ENCODE assay signal across 14 mouse cellular contexts in the genomic region with DNA sequence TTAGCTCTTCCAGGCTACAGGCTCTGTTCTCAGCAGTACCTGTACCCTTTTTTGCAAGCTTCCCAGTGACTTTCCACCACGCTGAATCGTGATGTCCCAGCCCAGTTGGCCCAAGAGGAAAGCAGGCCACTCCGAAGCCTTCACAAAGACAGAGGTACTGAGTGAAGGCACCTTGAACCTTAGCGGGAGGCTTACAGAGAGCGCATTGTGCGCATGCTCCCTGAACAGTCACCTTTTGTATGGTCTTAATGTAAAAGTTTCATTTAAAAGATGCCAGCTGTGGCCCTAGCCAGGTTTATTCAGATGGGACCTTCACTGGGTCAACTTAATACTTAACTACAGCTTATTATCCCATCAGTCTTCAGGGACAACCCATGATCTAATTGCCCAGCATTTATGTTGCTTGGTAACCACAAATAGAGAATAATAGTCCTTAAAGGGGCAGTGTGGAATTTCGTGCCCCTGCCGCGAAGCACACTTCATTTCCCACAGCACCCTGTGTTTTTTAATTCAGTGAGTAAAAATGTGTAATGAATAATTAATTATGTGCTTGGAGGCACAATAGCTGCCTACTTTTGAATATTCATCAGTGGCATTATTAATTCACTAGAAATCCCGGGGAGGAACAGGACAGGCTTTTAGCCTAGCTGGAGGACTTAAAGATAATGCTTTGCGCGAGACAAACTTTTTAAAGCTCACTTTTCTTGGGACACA.
DNase-seq lines count a peak whose midpoint lies in the region; ATAC-seq and TF ChIP-seq lines count a peak whose summit lies in the region.
"Had no signal": no experiment of that assay in that cellular context is flagged by ENCODE, and none has a peak within 500 bp of the region (broad histone marks: within the 10 kb centered on the region; RNA-seq: fewer than 3 reads in every experiment).

No protein-coding gene starts in this region.

- no peak overlapping the region for H3K27ac ChIP-seq in embryonic facial prominence, embryonic 14.5 days (replicated peaks; ENCODE audit: low read depth, low read length)
- peak overlapping the region; percentile 79 for H3K27ac ChIP-seq in hindbrain, embryonic 12.5 days
- H3K27ac ChIP-seq in midbrain, embryonic 15.5 days: peak overlapping the region; percentile 66; the same call in 1 of the 2 replicates
- H3K27ac ChIP-seq: heart, embryonic 10.5 days; limb, embryonic 15.5 days; lung, embryonic 15.5 days had no signal

- WGBS in embryonic facial prominence, embryonic 14.5 days: 75% methylated on average over 12 of the region's 12 CpGs
- 48% methylated on average over 12 of the region's 12 CpGs for WGBS in hindbrain, embryonic 12.5 days
- 45% methylated on average over 12 of the region's 12 CpGs for WGBS in midbrain, embryonic 15.5 days

- no peaks in the 10 kb centered on the region for H3K36me3 ChIP-seq in embryonic facial prominence, embryonic 14.5 days (ENCODE audit: control insufficient read depth, insufficient read depth, low read length)
- H3K36me3 ChIP-seq in hindbrain, embryonic 12.5 days: no peaks in the 10 kb centered on the region
- H3K36me3 ChIP-seq in midbrain, embryonic 15.5 days (replicated peaks): no peaks in the 10 kb centered on the region
- H3K36me3 ChIP-seq: heart, embryonic 10.5 days; limb, embryonic 15.5 days; lung, embryonic 15.5 days had no signal

- peak; percentile 96 for DNase-seq in brain, embryonic 14.5 days (ENCODE audit: low read depth)
- peak; percentile 55 for DNase-seq in embryonic facial prominence, embryonic 14.5 days (ENCODE audit: low spot score)
- no peak for DNase-seq in adrenal gland, postnatal 14 days
- no peak for DNase-seq in spleen, adult 18-20 months
- DNase-seq in gastrocnemius, adult 18-20 months (ENCODE audit: low spot score): no peak
- DNase-seq: cerebellum, postnatal 14 days; gastrocnemius, postnatal 10 days; thymus, postnatal 14 days had no signal

- H3K4me2 ChIP-seq in embryonic facial prominence, embryonic 14.5 days (ENCODE audit: low read depth, low read length): no peak overlapping the region
- H3K4me2 ChIP-seq in hindbrain, embryonic 12.5 days (replicated peaks): peak overlapping the region; percentile 31
- H3K4me2 ChIP-seq in midbrain, embryonic 15.5 days: peak overlapping the region; percentile 23; the same call in 1 of the 2 replicates
- H3K4me2 ChIP-seq: limb, embryonic 15.5 days; lung, embryonic 15.5 days had no signal

- peak; percentile 68; the same call in 1 of the 2 replicates for ATAC-seq in embryonic facial prominence, embryonic 14.5 days (ENCODE audit: low read depth)
- ATAC-seq in hindbrain, embryonic 12.5 days (ENCODE audit: low FRiP score): peak; percentile 88
- ATAC-seq in midbrain, embryonic 15.5 days (replicated peaks): peak; percentile 72

- TF ChIP-seq CTCF in brain, embryonic 14.5 days (IDR thresholded peaks at IDR 0.05; ENCODE audit: borderline replicate concordance, extremely low read depth, insufficient read depth, insufficient read length): no peak

- H3K9ac ChIP-seq in embryonic facial prominence, embryonic 14.5 days (ENCODE audit: low read depth, low read length): no peak overlapping the region
- H3K9ac ChIP-seq in hindbrain, embryonic 12.5 days: no peak overlapping the region
- H3K9ac ChIP-seq in midbrain, embryonic 15.5 days: no peak overlapping the region
- H3K9ac ChIP-seq: limb, embryonic 15.5 days; lung, embryonic 15.5 days had no signal

- H3K4me1 ChIP-seq in embryonic facial prominence, embryonic 14.5 days (ENCODE audit: control insufficient read depth, insufficient read depth, low read length): no peaks in the 10 kb centered on the region
- peaks cover 19% of the 10 kb centered on the region for H3K4me1 ChIP-seq in hindbrain, embryonic 12.5 days
- H3K4me1 ChIP-seq in midbrain, embryonic 15.5 days: peaks cover 15% of the 10 kb centered on the region
- H3K4me1 ChIP-seq: heart, embryonic 10.5 days; lung, embryonic 15.5 days had no signal

- H3K4me3 ChIP-seq in embryonic facial prominence, embryonic 14.5 days (ENCODE audit: low read depth, low read length): no peak overlapping the region
- no peak overlapping the region for H3K4me3 ChIP-seq in hindbrain, embryonic 12.5 days
- no peak overlapping the region for H3K4me3 ChIP-seq in midbrain, embryonic 15.5 days
- H3K4me3 ChIP-seq: heart, embryonic 10.5 days; limb, embryonic 15.5 days; lung, embryonic 15.5 days; megakaryocyte, embryonic 14.5 days had no signal

- H3K9me3 ChIP-seq in embryonic facial prominence, embryonic 14.5 days (ENCODE audit: control insufficient read depth, low read length): peaks cover 34% of the 10 kb centered on the region
- H3K9me3 ChIP-seq in hindbrain, embryonic 12.5 days (replicated peaks): peaks cover 27% of the 10 kb centered on the region
- H3K9me3 ChIP-seq in midbrain, embryonic 15.5 days: no peaks in the 10 kb centered on the region
- H3K9me3 ChIP-seq: lung, embryonic 15.5 days had no signal

- no peaks in the 10 kb centered on the region for H3K27me3 ChIP-seq in embryonic facial prominence, embryonic 14.5 days (replicated peaks; ENCODE audit: control insufficient read depth, insufficient read depth, low read length)
- no peaks in the 10 kb centered on the region for H3K27me3 ChIP-seq in hindbrain, embryonic 12.5 days
- H3K27me3 ChIP-seq in midbrain, embryonic 15.5 days (replicated peaks): no peaks in the 10 kb centered on the region
- H3K27me3 ChIP-seq: limb, embryonic 15.5 days; lung, embryonic 15.5 days; megakaryocyte, embryonic 14.5 days had no signal

- TF ChIP-seq POLR2A in brain, embryonic 14.5 days (IDR thresholded peaks at IDR 0.05; ENCODE audit: borderline replicate concordance, extremely low read depth, insufficient read depth, insufficient read length, poor library complexity, severe bottlenecking): no peak

Comparison
In these comparisons a context has a peak if more than half of its experiments do, and no peak if none do; other contexts are left out.
1. DNase-seq: peak in brain, embryonic 14.5 days (single experiment) and embryonic facial prominence, embryonic 14.5 days (single experiment); none in adrenal gland, postnatal 14 days (single experiment), spleen, adult 18-20 months (0 of 2) and gastrocnemius, adult 18-20 months (single experiment).
2. Peak in every context shown above with its lines, with median percentiles within 50 percentile points of each other: ATAC-seq.